Mouse (Mus musculus): ENCODE results near the gene Zfp212. TPM values are rescaled to one million over a fixed set of nuclear protein-coding genes. Genes with fewer than 3 reads are reported as not detected.

Gene Zfp212
- total RNA-seq, 1 experiment, result 10.1 TPM

DNA sequence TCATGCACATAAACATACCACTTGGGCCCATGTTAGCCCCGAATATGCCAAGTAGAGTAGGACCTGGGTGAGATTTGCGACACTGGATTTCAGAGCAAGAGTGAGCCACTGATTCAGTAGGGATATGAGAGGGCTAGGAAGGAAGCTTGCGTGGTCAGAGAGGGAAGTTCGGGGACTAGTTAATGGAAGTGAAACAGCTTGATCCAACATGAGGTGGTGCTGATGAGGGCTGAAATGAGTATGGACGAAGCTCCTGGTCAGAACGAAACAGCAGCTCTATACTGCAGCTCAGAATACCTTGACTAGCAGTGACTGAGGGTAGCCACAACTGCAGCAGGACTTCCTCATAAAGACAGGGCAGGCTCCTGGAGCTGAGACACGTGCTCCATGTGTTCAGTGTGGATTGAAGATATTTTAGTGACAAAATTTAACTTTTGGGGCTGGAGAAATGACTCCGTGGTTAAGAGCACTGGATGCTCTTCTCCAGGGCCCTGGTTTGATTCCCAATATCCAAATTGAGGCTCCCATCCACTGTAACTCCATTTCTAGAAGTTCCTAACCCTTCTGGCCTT lies 31.4 kb upstream of the Zfp212 start:
- in situ Hi-C loops (cut with MboI; ENCODE audit: low sequenced_read_pairs in 2 of 2, unreplicated experiment in 2 of 2), result no loop called here
- DNase-seq (ENCODE audit: low read depth, low spot score), result no peak
- Histone ChIP-seq H3K4me3 (ENCODE audit: insufficient read depth in 1 of 2, low read depth in 1 of 2, low read length in 2 of 2, poor library complexity in 1 of 2, severe bottlenecking in 1 of 2) (no peak overlapping the region), H3K4me1 (ENCODE audit: control insufficient read depth in 2 of 2, insufficient read depth in 2 of 2, low read length in 2 of 2, poor library complexity in 1 of 2) (no peaks in the 10 kb centered on the region), H3K9ac (ENCODE audit: insufficient read depth, low read depth, low read length, poor library complexity, severe bottlenecking) (no peak overlapping the region), H3K27ac (ENCODE audit: insufficient read depth, low read depth, low read length, poor library complexity, severe bottlenecking) (no peak overlapping the region), H3K9me3 (ENCODE audit: control insufficient read depth, insufficient read depth, low read depth, low read length) (no peaks in the 10 kb centered on the region), H3K36me3 (ENCODE audit: control insufficient read depth, insufficient read depth, low read length, poor library complexity, severe bottlenecking) (no peaks in the 10 kb centered on the region; the same call in 1 of the 2 replicates)
- TF ChIP-seq CHD2 (IDR thresholded peaks at IDR 0.05; ENCODE audit: low read depth, low read length) (no peak), ZC3H11A (IDR thresholded peaks at IDR 0.05; ENCODE audit: borderline replicate concordance, low read depth, low read length) (no peak), ZNF384 (IDR thresholded peaks at IDR 0.05; ENCODE audit: low read depth, low read length) (no peak), MAFK (IDR thresholded peaks at IDR 0.05; ENCODE audit: insufficient read depth, low read depth, low read length) (no peak), HCFC1 (IDR thresholded peaks at IDR 0.05; ENCODE audit: borderline replicate concordance, insufficient read depth, low read length) (no peak)

GRCm38 (mm10) chr6:47899416-47899815 lies 20.9 kb upstream of the Zfp212 start:
- no peak for TF ChIP-seq HCFC1 (IDR thresholded peaks at IDR 0.05; ENCODE audit: borderline replicate concordance, insufficient read depth, low read length)
- TF ChIP-seq CHD2 (IDR thresholded peaks at IDR 0.05; ENCODE audit: low read depth, low read length), result no peak
- TF ChIP-seq ZNF384 (IDR thresholded peaks at IDR 0.05; ENCODE audit: low read depth, low read length), result no peak
- no peak for TF ChIP-seq ZC3H11A (IDR thresholded peaks at IDR 0.05; ENCODE audit: borderline replicate concordance, low read depth, low read length)
- TF ChIP-seq MAFK (IDR thresholded peaks at IDR 0.05; ENCODE audit: insufficient read depth, low read depth, low read length), result no peak
- in situ Hi-C loops (cut with MboI; ENCODE audit: low sequenced_read_pairs in 2 of 2, unreplicated experiment in 2 of 2), result no loop called here
- Histone ChIP-seq H3K4me1 (ENCODE audit: control insufficient read depth in 2 of 2, insufficient read depth in 2 of 2, low read length in 2 of 2, poor library complexity in 1 of 2) (no peaks in the 10 kb centered on the region), H3K4me3 (ENCODE audit: insufficient read depth in 1 of 2, low read depth in 1 of 2, low read length in 2 of 2, poor library complexity in 1 of 2, severe bottlenecking in 1 of 2) (no peak overlapping the region), H3K36me3 (ENCODE audit: control insufficient read depth, insufficient read depth, low read length, poor library complexity, severe bottlenecking) (no peaks in the 10 kb centered on the region), H3K27ac (ENCODE audit: insufficient read depth, low read depth, low read length, poor library complexity, severe bottlenecking) (no peak overlapping the region), H3K9me3 (ENCODE audit: control insufficient read depth, insufficient read depth, low read depth, low read length) (no peaks in the 10 kb centered on the region), H3K9ac (ENCODE audit: insufficient read depth, low read depth, low read length, poor library complexity, severe bottlenecking) (no peak overlapping the region)
- DNase-seq (ENCODE audit: low read depth, low spot score), result no peak

DNA sequence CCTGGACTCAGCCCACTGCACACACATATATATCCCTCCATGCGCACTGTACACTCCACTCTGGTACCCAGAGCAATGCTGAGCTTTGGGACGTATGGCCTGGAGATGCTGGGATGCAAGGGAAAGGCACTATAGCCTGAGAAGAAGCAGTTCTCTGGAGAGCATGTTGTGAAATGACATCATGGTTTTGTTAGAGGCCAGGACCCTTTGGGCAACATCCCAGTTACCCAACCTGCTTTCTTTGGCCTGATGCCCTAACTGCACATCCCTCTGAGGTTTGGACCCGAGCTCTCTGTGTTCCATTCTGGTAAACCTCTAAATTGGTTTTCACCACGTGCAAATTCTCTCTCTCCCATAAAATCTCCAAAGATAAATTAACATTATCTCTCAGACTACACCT lies 16.7 kb upstream of the Zfp212 start:
- Histone ChIP-seq H3K4me3 (ENCODE audit: insufficient read depth in 1 of 2, low read depth in 1 of 2, low read length in 2 of 2, poor library complexity in 1 of 2, severe bottlenecking in 1 of 2) (no peak overlapping the region), H3K9ac (ENCODE audit: insufficient read depth, low read depth, low read length, poor library complexity, severe bottlenecking) (no peak overlapping the region), H3K36me3 (ENCODE audit: control insufficient read depth, insufficient read depth, low read length, poor library complexity, severe bottlenecking) (no peaks in the 10 kb centered on the region), H3K4me1 (ENCODE audit: control insufficient read depth in 2 of 2, insufficient read depth in 2 of 2, low read length in 2 of 2, poor library complexity in 1 of 2) (peaks cover 0 to 4% of the 10 kb centered on the region in 2 experiments; a peak in 2 of 4 replicates), H3K27ac (ENCODE audit: insufficient read depth, low read depth, low read length, poor library complexity, severe bottlenecking) (no peak overlapping the region), H3K9me3 (ENCODE audit: control insufficient read depth, insufficient read depth, low read depth, low read length) (no peaks in the 10 kb centered on the region)
- no peak for DNase-seq (ENCODE audit: low read depth, low spot score)
- in situ Hi-C loops (cut with MboI; ENCODE audit: low sequenced_read_pairs in 2 of 2, unreplicated experiment in 2 of 2), result no loop called here
- TF ChIP-seq MAFK (IDR thresholded peaks at IDR 0.05; ENCODE audit: insufficient read depth, low read depth, low read length) (no peak), ZC3H11A (IDR thresholded peaks at IDR 0.05; ENCODE audit: borderline replicate concordance, low read depth, low read length) (no peak), HCFC1 (IDR thresholded peaks at IDR 0.05; ENCODE audit: borderline replicate concordance, insufficient read depth, low read length) (no peak), CHD2 (IDR thresholded peaks at IDR 0.05; ENCODE audit: low read depth, low read length) (no peak), ZNF384 (IDR thresholded peaks at IDR 0.05; ENCODE audit: low read depth, low read length) (no peak)

DNA sequence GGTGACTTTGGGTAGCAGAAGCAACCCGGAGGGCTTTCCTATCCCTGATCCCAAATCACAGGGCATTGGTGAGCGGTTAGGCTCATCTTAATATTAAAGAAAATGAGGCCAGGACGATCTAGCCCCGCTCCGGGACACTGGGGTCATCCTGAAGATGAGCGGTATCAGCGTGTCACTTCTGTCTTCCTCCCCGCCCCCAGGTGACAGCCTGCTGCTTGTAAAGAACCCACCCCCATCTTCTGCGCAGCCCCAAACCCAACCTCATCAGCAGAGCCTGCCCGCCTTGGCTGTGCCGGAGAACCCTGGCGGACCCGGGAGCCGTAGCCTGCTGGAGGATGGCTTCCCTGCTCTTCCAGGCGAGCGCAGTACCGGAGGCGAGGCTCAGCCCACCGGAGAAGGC lies 15.9 kb upstream of the Zfp212 start:
- Histone ChIP-seq H3K4me1 (ENCODE audit: control insufficient read depth in 2 of 2, insufficient read depth in 2 of 2, low read length in 2 of 2, poor library complexity in 1 of 2) (peaks cover 0 to 4% of the 10 kb centered on the region in 2 experiments; a peak in 2 of 4 replicates), H3K9ac (ENCODE audit: insufficient read depth, low read depth, low read length, poor library complexity, severe bottlenecking) (peak overlapping the region; percentile 72), H3K36me3 (ENCODE audit: control insufficient read depth, insufficient read depth, low read length, poor library complexity, severe bottlenecking) (no peaks in the 10 kb centered on the region), H3K27ac (ENCODE audit: insufficient read depth, low read depth, low read length, poor library complexity, severe bottlenecking) (no peak overlapping the region), H3K4me3 (ENCODE audit: insufficient read depth in 1 of 2, low read depth in 1 of 2, low read length in 2 of 2, poor library complexity in 1 of 2, severe bottlenecking in 1 of 2) (peak overlapping the region; percentile 78 to 81), H3K9me3 (ENCODE audit: control insufficient read depth, insufficient read depth, low read depth, low read length) (no peaks in the 10 kb centered on the region)
- DNase-seq (ENCODE audit: low read depth, low spot score), result peak; percentile 17
- TF ChIP-seq MAFK (IDR thresholded peaks at IDR 0.05; ENCODE audit: insufficient read depth, low read depth, low read length), result no peak
- TF ChIP-seq CHD2 (IDR thresholded peaks at IDR 0.05; ENCODE audit: low read depth, low read length), result no peak
- in situ Hi-C loops (cut with MboI; ENCODE audit: low sequenced_read_pairs in 2 of 2, unreplicated experiment in 2 of 2), result no loop called here
